Mouse (Mus musculus) left cerebral cortex, adult 9 months (tissue): ENCODE measurements around the gene Arl6ip1.

Experiments used
- DNase-seq, 2 experiments: peaks; one replicate each; pipeline ENCODE4 v3.0.0; 2022; ENCODE audit warnings: low spot score in 2 of 2

Gene Arl6ip1

DNA sequence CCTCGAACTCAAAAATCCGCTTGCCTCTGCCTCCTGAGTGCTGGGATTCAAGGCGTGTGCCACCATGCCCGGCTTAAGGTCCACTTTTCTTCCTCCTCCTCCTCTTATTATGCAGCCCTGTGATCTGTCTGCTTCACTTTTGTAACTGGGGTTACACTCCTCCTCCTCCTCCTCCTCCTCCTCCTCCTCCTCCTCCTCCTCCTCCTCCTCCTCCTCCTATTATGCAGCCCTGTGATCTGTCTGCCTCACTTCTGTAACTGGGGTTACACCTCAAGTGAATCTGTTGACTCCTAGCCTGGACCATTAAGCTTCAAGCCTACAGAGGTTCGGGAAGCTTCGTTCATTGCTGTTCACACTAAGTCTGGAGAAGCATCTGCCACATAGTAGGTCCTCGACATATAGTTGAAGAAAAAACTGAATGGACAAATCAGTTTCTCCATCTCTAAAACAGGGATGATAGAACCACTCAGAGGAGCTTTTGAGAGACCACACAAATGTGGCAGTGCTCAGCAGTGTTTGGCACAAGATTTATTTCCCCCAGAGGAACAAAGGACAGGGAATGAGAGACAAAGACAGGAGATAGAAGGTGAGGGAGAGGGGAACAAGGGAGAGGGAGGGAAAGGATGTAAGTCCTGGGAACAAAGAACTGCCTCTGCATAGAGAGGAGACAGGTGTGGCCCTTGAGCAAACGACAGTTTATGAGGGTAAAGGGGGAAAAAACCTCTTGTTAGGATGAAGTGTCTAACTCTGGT, 12.5 kb downstream of the Arl6ip1 start:
- DNase-seq: no peak

DNA sequence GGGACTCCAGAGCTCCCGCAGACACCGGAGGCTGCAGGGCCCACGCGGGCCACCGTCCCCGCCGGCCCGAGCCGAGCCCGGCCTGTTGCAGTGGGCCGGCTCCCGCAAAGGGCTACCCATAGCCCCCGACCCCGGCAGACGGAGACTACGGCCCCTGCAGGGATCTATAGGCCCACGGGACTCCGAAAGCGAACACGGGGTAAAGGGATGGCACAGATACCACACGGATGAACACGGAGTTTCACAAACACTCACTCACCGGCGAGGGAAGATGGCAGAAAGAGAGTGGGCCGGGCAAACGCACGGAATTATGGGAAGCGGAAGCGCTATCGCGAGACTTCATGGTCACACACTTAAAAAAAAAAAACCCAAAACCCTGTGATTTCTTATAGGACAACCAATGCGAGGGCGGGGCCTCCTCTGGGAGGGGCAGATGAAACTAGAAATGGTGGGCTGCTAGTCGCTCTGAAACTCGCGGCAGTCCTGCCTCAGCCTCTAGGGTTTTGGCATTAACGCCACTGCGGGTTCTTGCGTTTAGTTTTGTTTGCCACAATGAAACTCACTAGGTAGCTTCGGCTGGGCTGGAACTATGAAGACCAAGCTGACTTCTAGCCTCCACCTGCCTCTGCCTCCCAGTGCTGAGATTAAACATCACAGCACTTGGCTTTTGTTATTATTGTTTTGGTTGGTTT, 13.4 kb downstream of the Arl6ip1 start, which contains the start of gene Rps15a:
Rps15a (minus strand) TSS at position 312 of the 692 bp plus-strand sequence.
- DNase-seq: peak; percentile 81 to 93

DNA sequence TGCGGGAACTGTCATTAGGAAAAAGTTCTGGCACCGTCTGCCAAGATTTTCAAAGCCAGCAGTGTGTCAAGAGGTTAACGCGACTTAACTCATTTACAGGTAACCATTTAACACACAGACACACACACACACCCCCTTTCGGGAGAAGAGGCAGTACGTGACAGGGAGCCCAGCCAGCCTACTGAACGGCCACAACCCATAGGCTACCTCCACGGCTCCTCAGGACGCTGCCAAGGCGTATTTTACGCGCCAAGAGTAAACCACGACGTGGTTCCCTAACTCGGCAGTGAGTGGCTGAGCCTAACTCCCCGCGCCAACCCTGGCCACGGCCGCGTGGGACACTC, 14.0 kb downstream of the Arl6ip1 start:
- DNase-seq: no peak

DNA sequence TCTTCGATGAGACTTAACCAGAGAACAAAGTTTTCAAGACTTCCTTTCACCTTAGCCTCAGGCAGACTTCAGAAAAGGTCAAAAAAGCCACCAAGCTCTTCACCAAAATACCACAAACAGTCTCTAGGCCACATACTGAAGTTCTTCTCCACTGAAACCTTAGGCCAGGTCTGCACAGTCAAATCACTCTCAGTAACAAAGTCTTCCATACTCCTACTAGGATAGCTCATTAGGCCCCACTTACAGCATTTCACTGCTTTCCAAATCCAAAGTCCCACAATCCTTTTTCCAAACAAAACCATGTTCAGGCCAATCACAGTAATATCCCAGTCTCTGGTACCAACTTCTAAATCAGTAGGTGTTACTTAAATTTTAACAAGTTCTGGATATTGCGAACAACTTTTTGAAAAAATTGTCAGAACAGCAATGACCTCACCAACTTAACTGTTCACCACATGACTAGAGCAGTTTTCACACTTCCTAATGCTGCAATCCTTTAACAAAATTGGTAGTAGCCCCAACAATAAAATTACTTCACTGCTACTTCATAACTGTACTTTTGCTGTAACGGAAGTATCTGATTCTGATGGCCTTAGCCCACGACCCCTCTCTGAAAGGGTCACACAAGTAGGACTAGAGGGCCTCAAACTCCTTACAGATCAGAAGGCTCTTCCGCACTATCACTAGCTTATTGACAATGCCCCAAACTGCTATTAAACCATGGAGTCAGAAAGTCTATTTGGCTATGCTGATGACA, 15.7 kb downstream of the Arl6ip1 start:
- DNase-seq: no peak

DNA sequence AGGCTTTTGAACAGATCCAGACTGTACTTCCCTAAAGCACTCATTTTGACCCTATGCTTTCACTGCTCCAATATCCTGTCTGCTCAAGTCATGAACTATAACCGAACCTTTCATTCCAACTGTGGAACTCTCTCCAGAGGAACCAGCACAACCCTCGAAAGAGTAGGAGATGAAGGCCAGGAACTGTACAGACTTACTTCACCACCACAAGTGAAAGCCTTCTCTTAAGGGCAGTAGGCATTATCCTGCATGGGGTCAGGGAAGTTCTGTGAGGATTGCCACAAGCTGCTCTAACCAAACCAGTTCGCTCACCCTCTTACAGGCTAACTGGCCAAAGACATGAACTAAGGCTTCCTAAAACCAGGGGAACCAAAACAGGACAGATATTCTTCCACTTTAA, 18.3 kb downstream of the Arl6ip1 start:
- no peak for DNase-seq

DNA sequence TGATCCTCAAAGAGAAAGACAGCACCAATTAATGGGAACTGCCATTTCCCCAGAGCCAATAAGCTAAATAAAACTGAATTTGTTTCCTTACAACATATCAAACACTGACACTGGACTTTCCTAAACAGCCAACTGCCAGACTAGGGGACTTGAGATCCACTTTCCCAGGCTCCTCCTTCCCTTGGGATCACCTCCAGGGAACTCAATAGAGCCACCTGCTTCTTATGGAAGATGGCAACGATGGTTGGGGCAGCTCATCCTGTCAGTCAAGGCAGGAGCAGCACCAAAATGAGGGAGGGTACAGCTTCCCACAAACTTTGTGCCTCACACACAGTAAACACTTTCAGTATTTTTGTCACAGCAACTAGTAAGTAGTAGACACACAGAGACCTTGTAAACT, 21.8 kb downstream of the Arl6ip1 start:
- no peak for DNase-seq

DNA sequence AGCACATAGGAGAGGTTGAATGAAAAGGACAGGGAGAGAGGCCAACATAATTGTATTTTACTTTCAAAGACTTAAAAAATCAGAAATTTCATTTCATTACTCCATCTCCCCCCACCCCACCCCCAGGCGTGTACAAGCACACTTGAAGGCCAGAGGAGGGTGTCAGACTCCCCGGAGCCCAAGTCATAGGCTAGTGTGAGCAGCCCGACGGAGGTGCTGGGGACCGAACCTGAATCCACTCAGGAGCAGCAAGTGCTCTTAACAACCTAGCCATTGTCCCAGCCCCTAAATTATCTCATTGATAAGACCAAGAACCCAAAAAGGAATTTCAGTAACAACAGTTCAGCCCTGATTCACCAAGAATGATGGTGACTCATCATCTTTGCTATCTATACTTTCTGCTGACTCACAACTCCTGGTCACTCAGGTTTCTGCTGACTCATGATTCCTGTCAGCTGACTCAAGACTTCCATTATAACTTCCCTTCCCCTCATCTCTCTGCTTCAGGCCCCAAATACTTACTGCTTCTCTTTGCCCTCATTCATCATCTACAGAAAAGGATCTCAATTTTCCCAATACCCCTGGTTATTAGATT, 24.9 kb downstream of the Arl6ip1 start:
- peak in 1 of 2 experiments; percentile 23 for DNase-seq

DNA sequence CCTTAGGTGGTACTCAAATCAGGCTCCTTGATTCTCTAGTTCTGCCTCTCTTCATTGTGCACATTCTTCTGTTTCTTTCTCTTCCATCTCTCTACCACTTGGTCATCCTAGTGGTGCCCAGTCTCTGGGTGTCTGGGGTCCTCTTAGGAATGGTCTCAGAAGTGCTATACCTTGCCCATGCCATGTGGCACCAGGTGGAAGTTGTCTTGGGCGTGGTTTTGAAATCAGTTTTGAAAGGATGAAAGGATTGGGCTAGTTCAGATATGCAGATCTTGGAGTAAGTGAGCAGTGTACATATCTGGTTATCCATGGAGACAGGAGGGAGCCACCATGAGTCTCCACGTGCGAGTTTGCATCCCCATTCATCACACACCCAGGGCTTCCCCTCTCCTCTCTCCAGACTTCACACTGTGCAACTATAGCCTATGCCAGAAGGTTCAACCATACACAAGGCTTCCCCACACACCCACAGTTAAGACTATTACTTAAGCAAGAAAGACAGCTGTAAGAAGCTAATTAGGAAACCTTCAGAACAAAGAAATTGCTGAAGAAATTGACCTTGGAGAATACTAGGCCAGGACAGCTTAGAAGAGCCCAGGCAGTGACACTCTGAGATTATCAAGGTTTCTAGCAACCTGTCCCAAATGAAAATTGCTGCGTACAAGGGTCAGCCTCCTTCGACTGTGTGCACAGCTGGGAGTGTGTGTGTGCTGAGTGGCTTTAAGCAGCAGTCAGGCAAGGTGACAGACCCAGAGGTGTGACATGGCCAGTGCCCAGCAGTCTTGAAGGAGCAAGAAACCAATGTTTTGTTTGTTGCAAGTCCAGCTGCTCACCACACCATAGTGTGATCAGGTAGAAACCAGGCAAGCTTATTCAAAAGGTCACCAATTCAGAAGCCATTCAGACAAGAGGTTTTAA, 25.7 kb downstream of the Arl6ip1 start:
- no peak for DNase-seq

DNA sequence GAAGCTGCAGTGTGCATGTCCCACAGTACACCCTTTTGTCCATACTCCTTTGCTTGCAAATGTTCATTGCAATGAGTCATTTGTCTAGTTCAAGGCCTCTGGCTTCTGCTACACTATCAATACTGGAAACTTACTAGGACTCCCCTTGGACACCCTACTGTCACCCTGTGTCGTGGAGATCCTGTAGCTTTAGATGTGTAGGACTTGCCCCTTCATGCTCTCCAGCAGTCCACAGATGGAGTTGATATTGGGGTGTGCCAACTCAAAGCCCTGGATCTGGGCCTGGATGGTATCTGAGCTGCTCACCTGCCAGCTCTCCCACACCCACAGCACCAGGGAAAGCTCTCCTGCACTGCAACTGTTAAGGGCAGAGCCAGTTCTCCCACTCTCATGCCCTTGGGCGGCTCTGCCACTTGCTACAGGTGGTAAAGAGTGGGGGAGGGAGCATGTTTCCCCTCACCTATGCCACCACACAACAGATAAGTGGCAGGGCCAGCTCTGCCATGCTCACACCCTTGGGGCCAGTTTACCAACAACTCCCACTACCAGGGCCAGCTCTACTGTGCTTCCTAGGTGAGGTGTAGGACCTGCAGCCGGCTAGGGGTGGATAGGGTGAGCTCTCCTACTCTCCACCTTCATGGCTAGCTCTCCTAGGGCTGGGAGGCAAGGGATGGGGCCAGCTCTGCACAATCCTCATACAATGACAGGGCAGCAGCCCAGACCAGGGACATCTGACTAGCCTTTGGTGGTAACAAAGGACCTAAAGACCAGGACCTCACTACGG, 26.6 kb downstream of the Arl6ip1 start:
- no peak for DNase-seq

DNA sequence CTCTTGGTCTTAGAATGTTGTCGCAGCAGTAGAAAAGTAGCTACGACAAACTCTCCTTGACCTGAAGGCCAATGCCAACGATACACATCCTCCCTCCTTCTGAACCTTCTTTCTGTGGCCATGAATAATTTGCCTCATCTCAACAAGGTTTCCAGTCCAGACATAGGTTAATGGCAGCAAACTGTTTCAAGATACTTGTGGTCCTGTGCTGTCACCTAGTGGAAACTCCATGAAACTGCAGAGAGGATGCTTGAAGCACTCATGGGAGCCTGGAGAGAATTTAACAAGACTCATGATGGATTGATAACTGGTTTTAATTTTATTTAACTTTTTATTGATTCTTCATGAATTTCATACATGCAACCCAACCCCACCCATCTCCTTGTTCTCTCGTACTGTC, 27.2 kb downstream of the Arl6ip1 start:
- peak in 1 of 2 experiments; percentile 60 for DNase-seq

DNA sequence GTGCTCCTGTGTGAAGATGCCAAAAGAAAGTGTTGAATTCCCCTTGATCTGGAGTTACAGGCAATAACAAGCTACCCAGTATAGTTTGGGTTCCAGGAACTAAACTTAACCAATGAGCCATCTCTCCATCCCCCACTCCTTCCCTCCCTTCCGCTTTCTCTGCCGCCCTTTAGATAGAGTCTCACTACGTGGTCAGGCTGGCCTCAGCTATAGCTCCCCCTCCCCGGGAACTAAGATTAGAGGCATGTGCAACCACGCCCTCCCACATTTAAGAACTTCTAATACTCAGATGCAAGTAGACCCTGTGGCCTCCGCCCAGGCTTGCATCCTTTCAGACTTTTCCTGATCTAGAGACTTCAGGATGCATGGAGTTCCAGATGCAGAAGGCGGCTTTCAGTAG, 31.8 kb downstream of the Arl6ip1 start:
- DNase-seq: no peak

DNA sequence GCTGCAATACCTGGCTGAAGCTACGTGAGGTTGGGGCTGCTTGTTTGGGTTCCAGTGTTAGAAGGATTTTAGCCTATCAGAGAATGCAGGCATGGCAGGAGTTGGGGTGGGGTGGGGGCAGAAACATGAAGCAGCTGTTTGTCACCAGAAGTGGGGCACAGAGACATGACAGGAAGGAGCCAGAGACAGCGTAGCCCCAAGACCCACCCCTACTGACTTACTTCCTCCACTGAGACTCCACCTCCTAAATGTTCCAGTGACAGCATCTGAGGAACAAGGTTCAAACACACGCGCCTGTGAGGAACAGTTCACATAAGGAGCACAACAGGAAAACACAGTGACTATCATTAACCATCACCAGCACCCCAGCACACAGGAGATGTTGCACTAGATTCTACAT, 49.5 kb downstream of the Arl6ip1 start:
- DNase-seq: no peak

DNA sequence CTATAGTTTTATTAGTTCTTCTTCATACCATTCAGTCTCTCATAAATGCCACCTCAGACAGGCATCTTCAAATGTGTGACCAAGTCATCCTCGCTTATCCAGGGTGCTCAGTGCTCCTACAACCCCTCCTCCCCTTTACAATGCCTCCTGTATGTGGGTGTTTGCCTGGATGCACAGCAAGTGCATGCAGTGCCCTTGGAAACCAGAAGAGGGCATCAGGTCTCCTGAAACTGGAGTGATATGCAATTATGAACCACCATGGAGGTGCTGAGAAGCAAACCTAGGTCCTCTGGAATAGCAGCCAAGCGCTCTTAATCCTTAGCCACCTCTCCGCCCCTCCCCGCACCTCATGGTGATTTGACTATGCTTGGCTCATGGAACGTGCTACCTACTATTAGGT, 50.4 kb downstream of the Arl6ip1 start:
- DNase-seq: no peak
